Mouse (Mus musculus) telencephalon, adult 2 months (tissue): ENCODE measurements around the gene Actr3.

Experiments
- DNase-seq: peaks from one replicate; pipeline ENCODE4 v3.0.0-alpha.2; 2011; ENCODE audit warnings: low read depth, low spot score

The Actr3 gene

DNA sequence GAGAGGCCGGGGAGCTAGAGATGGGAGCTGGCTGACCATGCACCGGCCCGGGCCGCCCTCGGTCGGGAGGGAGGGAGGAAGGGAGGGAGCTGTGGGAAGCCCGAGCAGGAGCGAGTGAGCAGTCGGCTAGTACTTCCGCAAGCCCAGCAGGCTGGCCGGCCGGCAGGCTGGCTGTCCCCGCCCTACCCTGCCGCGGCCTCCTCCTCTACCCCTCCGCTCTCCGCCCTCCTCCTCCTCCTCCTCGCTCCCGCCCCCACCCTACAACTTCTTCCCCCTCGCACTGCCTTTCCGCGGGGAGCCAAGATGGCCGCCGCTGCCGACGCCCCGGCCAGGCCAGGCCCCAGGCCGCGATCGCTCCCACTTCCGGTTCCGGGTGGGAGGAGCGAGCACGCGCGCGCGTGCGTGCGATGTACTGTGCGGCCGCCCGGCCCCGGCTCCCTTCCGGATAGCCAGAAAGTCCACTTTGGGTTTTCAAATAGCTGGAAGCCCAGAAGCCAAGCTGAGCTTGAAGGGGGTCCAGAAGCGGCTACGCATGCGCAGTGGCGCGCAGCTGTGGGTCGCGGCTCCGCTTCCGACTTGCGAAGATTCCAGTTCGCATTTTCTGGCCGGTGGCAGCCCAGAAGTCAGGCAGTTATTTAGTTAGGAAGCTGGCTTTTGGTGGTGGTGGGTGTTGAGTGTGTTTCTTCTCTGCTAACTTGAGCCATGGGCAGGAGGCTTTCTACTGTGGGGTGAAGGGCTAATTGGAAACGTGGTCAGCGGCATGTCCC, at the start of gene Actr3:
TSS of gene Actr3 (minus strand) at position 359 of the 767 bp plus-strand sequence.
- peak; percentile 99 for DNase-seq

DNA sequence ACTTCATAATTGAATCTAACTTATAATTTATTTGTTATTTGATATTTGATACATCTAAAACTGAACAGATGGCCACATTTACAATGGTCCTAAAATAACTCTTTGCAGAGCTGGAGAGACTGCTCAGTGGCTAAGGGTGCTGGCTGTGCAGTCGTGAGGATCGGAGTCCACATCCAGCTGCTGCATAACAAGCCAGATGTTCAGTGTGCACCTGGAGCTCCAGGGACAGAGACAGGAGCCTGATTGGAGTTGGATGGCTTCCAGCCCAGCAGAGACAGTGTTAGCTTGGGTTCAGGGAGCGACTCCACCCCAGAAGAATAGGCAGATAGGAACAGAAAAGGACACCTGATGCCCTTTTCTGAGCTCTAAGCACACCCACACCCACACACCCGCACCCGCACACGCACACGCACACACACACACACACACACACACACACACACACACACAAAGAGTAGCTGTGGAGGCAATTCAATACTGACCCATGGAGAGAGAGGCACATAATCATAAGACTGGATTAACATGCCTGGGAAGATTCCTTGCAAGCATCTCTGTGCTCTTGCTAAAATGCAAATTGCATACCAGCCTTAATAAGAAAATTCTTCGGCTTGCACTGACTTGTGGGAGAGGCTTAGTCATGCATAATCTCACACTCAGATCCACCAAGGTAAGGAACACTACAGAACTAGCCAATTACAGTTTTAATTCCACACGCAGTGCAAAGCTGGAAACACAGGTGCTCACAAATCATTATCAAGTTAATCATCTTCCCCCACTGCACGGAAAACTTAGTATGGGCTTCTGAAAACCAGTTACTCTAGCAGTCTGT, 47.1 kb upstream of the Actr3 start:
- DNase-seq = peak; percentile 53

DNA sequence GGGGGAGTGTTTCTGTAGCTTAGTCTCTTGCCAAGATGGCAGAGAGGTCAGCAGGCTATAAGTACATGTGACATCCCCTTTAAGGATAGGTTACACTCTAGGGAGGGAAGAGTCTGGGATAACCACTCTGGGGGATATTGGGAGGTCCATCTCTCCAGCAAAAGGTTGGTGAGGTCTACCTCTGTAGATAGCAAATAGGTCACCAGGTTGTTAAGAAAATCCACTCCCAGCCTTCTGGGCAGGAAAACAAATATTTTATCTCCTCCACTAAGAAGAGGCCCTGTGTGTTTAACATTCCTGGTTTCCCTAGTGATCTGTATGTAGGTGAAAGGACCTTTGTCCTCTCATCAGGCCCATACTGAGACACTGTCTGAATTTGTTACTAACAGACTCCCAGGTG, 46.3 kb upstream of the Actr3 start:
- DNase-seq = no peak

DNA sequence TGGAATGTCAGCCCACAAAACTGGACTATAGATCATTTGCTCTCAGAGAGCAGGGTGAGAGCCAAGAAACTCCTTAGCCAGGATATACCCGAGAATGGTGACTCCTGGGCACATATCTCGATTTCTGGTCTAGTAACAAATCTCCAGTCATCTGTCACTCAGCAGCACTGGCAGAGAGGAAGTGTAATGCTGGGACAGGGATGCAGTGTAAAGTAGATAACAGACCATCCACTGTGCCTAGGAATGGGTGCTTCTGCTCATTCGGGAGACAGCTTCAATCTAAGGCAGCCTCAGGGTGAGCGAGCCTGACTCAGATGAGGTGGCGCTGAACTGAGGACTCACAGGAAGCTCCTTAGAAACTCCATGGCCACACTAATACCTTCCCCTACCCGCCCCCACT, 43.1 kb upstream of the Actr3 start:
- DNase-seq = no peak

DNA sequence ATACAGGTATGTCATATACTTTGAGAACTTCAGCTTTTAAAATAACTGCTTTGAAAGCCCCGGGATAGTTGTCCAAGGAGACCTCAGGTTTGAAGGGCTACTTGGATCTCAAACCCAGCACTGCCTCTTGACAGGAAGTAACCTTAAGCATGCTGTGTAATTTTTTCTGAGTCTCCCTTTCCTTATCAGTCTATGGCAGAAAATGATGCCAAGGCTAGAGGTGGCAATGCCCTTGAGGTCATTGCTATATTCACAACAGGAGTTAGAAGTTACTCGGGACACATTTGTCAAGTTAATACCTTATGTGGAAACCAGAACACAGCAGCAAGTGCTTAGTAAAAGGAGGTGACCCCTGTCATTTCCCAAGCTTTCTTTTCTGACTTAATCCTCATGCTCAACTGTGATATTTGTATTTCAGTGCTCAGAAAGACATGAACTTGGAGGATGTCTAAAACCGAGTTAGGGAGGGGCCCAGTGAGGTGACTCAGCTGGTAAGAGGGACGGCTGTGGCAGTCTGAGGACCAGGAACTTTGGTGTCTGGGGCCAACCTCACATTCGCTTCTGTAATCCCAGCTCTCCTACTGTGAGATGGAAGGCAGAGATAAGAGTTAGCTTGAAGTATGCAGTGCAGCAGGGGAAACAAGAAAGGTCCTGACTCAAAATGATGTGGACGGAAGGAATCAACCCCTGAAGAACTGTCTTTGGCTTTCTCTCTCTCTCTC, 40.6 kb upstream of the Actr3 start:
- DNase-seq = no peak

DNA sequence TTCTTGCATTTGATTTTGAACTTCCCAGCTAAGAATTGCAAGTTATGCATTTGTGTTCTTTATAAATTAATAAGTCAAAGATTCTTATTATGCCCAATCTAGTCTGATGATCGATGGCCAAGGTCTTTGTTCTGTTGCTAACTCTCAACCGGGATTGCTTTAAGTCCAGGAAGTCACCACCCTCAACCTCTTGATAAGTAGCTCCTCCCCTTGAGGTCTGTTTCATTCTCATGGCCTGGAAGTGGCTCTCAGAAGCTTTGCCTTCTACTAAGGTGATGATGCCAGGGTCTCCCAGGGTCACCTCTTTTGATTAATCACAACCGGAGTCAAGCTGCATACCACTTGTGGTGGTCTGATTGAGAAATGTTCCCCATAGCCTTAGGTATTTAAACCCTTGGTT, 38.3 kb upstream of the Actr3 start:
- DNase-seq = no peak

DNA sequence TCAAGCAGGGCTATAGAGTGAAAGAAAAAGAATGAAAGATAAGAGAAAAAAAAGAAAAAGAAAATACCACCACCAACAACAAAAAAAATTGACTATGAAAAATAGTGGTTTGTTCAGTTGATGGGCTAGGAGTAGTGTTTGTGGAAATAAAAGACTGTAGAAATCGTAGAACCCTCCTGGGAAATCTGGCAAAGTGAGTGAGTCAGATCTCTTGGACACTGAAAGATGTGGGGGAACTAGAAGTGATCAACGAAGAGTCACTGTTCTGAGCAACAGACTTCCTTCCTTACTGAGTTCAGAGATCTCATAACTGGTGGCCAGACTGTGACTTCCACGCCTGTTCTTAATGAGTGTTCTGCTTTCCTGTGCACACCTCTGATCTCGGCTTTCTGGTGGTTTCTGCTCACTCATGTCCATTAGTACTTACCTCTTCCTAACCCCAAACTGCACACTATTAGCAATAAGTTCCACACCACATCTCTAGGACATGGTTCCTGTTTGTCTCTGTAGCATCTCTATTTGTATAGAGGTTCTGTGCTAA, 37.7 kb upstream of the Actr3 start:
- no peak for DNase-seq

DNA sequence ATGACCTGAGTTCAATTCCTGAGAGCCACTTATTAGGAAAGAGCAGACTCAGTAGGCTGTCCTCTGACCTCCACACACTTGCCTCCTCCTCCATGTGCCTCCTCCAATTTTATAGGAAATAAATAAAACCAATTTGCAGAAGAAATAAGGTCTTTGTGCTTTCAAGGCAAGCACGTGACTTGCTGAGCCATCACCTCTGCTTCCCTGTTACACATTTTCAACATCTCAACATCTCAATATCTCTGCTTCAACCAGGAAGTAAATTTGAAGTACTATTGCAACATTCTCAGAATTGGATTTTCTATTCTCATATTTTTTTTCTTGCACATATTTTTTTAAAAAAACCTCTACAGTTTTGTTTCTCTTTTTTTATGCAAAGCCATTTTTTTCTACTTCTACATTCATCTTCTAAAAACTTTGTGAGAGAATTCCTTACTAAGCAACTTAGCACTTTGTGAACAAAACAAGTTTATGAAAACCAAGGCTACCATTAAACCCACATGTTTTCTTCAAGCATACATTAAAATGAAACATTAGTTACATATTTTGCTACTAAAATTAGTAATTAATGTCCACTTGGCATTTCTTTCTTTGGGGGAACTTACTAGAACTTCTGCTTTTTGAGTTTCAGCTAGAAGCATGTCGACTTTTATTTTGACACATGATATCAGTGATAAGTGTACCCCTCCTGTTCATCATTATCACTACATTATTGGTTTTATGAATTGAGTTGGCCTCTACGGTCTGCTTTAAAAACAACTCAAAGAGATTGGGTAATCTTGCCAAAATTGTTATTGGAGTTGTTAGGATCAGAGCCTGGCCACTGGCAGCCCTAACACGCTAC, 35.5 kb upstream of the Actr3 start:
- no peak for DNase-seq

DNA sequence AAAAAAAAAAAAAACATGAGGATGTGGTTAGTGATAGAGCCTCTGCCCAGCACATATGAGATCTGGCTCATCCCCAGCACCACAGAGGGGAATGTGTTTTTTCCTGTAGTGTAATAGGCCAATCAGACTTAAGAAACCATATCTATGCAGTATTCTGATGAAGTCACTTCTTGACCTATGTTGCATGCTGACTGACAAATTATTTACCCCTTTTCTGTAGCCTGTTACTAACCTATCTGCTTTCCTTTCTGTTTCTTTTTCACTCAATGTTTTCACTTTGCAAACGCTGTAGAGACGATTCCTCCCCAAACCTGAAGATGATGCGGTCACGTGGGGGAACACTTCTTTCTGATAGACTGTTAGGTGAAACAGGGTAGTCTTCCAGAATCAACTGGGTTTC, 32.4 kb upstream of the Actr3 start:
- DNase-seq = no peak

DNA sequence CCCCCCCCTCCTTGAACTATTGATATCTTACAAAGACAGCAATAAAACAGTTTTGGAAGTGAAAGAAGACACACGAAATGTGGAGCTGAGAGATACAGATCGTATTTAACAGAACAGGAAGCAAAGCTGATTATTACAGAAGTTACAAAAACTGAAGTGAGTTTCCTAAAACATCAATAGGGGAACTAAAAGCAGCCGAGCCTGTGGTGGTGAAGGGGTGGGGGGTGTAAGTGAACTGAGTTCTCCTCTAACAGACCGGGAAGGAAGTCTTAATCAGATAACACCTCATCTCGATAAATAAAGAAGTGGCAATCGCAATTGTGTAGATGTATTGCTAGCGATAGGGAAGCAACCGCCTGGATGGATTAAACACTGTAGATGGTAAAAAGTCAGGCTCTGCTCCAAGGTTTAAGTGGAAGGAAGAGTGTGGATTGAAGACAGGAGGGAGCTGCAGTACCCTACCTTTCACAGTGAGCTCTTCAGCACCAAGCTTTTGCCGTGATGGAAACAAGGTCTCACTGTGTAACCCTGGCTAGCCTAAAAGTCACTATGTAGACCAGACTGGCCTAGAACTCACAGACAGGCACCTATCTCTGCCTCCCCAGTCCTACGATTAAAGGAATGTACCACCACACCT, 31.2 kb upstream of the Actr3 start:
- no peak for DNase-seq

DNA sequence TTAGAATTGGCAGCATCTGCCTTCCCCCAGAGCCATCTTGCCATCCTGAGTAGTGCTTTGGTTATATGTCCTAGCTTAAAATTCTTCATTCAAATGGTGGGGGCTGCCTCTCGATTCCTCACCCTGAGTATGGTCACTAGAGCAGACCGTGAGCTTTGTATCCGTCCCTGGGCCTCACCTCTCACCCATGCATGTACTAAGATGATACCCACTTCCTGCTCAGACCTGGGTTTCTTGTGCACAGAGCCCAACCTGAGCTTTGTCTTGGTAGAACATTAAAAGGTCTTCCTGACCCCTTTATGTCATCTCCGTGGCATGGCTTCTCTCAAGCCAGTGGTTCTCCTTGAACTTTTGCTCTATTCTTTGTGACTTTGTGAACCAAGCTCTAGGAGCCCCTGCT, 28.5 kb upstream of the Actr3 start:
- DNase-seq = no peak

DNA sequence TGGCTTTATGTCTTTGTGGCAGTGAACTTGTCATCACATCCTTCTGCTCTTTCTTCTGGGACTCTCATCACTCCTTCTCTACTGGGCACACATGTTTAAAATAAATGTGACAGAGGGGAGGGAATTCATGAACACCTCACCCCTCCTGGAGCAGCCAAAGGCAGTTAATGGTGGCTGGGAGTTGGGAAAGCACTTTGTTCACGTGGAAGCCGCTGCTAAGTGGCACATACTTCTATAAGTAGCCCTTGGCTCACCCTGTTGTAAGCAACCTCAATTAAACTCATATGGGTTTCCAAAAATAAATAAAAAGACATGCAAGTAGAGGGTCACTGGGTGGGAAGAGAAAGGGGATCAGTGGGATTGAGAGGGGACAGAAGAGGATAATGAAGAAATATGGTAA, 27.8 kb upstream of the Actr3 start:
- DNase-seq = no peak

DNA sequence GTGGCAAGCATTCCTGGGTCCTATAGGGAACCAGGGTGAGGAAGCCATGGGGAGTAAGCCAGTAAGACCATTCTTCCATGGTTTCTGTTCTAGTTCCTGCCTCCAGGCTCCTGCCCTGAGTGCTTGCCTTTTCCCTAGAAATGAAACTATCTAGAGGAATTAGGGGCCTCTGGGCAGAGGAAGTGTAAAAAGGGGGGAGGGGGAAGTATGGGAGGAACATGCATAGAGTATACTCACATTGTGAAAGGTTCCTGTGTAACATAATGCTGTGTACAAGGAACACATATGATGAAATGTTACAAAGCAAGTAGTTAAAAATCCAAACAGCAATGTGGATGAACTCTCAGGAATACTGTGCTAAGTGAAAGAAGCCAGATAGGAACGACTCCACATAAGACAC, 27.4 kb upstream of the Actr3 start:
- no peak for DNase-seq

DNA sequence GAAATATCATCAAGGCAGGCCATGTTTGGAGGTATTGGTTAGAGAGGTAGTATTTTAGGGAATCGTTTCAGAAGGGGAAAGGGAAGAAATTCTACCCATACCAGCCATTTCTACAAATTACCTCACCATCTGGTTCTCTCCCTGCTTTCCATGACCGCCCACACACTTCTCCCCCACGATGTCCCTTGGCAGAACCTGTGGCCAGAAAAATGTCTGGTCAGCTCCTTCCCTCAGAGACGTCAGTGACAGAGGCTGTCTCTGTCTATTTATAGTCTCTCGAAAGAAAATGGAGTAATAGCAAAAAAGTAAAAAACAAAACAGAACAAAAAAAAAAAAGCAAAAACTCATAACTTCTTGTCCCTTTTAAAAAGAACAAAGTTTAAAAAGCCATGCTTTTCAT, 23.0 kb upstream of the Actr3 start:
- DNase-seq = peak; percentile 42

DNA sequence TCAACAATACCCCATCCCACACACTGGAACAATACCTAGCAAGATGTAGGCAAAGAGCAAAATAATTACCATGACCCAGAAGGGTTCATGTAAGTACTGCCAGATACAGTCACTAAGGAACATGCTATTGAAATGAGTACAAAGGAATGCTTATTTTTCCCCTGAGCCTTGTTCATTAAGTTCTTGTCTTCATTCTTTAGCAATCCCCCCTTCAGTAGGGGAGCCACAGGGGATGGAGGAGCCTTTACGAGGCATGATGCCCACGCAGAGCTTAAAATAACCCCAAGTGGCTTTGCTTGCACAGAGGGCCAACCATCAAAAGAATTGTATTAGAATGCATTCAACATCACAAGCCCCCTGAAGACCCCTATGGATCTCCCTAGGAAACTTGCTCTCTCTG, 19.6 kb upstream of the Actr3 start:
- DNase-seq = no peak

DNA sequence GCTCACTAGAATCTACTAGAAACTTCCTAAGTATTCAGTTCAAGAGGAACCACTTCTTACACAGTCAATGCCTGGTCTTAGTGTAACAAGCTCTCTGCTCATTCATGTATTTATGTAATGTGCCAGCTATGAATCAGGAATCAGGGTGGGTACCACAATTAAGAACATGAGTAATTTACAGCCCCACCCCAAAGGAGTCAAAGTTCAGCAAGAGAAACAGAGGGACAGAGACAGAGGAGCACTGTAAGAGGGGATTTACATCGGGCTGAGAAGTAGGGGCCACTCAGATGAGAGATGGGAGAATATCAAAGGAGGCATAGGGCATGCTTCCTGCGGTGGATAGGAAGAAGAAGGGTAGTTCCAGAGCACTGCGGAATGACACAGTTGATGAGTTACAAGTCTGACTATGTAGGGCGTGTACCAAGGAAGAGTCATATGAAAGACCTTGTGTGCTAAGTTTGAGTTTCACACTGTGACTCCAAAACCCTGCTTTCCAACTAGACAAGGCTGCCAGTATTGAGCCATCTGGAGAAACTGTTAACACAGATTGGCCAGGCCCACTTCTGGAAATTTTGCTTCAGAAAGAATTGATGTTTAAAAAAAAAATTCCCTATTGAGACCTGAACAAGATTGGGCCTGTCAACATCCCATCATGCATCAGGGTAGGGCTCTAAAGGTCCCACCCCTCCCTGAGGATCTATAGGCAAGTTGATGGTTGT, 14.9 kb upstream of the Actr3 start:
- no peak for DNase-seq

DNA sequence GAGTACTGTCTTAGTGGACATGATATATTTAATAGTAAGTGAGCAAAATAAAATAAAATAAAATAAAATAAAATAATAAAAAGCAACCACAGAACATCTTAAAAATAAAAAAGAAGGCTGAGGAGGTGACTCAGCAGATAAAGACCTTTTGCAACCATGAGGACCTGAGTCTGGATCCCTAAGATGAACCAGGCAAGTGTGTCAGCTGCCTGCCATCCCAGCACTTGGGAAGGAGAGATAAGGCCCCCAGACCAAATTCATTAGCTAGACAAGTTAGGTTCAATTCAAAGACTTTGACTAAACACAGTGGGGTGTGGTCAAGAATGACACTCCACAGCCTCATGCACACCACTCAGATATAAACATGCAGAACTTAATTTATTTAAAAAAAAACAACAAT, 12.4 kb upstream of the Actr3 start:
- no peak for DNase-seq

DNA sequence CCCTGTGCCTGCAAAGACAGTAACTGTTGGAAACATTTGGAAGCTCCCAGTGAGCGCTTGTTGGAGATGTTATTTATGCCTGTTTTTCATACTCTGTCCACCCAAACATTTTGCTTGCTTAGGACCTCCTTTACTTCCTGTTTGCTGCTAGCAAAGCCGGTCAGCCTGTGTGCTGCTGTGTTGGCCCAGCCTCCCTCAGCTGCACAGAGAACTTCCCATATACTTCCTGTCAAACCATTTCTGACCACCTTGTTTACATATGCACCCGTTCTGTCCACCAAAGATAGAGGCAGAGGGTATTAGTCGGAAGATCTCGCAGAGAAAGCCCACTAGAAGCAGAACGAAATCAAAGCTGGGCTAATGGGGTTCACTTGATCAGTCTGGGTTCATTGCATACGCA, 6.2 kb upstream of the Actr3 start:
- no peak for DNase-seq

DNA sequence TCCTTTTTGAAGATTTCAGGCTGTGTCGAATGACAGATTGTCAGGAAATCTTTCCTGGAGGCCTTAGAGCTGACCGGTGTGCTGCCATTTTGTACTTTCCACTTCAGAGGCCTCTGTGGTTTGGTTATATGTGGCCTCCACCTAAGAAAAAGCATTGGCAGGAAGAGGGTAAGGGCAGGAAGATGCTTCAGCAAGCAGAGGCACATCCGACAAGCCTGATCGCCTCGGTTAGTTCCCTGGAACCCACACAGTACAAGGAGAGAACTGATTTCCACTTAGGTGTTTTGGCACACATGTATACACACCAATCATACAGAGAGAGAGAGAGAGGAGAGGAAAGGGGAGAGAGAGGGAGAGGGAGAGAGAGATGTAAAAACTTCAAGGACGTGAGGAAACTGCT, 5.7 kb upstream of the Actr3 start:
- DNase-seq = no peak

DNA sequence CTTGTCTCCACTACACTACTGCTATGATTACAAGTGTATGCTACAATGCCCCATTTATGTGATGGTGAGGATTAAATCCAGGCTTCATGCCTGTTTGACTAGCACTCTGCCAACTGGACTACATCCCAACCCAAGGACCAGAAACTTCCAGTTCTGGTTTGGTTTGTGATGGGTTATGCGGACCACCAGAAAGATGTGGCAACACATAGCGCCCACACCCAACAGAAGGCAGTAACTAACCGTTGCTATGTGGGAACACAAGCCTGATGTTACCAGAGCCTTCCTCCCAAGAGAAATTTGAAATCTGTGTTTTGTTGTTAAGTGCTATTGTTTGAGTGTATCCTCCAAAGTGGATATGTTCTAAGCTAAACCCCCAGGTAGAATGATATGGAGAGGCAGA, 4.0 kb upstream of the Actr3 start:
- no peak for DNase-seq
